Mouse (Mus musculus) C2C12 (cell line): ENCODE measurements around the gene Fzd2.

ENCODE experiments used
- CTCF ChIP-seq: IDR thresholded peaks from one replicate; pipeline ENCODE4 v1.5.1; 2011; ENCODE audit not compliant: control insufficient read depth, insufficient read depth, insufficient read length
- USF1 ChIP-seq: IDR thresholded peaks from one replicate; pipeline ENCODE4 v1.6.1; 2011; ENCODE audit warnings: low read depth, mild to moderate bottlenecking, control low read depth, moderate library complexity

DNA sequence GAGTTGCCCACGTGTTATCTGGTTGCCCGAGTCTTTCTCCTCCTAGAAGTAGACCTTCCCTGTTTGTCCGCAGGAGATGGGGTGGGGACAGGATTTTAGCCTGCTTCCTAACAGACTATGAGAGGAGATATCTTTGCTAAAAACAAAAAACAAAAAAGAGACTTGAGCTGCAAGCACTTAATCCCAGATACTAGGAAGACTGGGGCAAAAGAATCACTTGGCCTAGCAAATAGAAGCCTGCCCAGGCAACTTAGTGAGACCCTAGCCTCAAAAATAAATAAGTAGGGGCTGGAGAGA, 24.2 kb upstream of the Fzd2 start:
- no peak for TF ChIP-seq USF1
- TF ChIP-seq CTCF, result no peak
